Mouse (Mus musculus): ENCODE data around the gene Hyou1.
"Not testable (repeated sequence)": the region's sequence is repeated elsewhere in the genome, so short reads cannot be mapped to it uniquely, and the experiment has no call there.

Gene Hyou1

GRCm38 (mm10) chr9:44405011-44405410 lies 25.7 kb downstream of the Hyou1 start:
- DNase-seq (ENCODE audit: low read depth, low spot score): no peak

GRCm38 (mm10) chr9:44406906-44407751 lies 27.8 kb downstream of the Hyou1 start, which contains the start of the genes Rps25 and Trappc4:
Gene Rps25, plus strand, starts transcription at chr9:44407139.
Gene Trappc4, minus strand, starts transcription at chr9:44407600.
- DNase-seq (ENCODE audit: low read depth, low spot score): peak; percentile 87

- DNase-seq (ENCODE audit: low read depth, low spot score): no peak
Observed at GRCm38 (mm10) chr9:44407752-44408097, 28.4 kb downstream of the Hyou1 start.

- DNase-seq (ENCODE audit: low read depth, low spot score): not testable (repeated sequence)
Observed at GRCm38 (mm10) chr9:44408693-44409092, 29.4 kb downstream of the Hyou1 start.

GRCm38 (mm10) chr9:44410647-44411336 lies 31.5 kb downstream of the Hyou1 start:
- no peak for DNase-seq (ENCODE audit: low read depth, low spot score)

- no peak for DNase-seq (ENCODE audit: low read depth, low spot score)
Observed at GRCm38 (mm10) chr9:44411601-44412130, 32.4 kb downstream of the Hyou1 start.

GRCm38 (mm10) chr9:44412306-44412705 lies 33.0 kb downstream of the Hyou1 start:
- DNase-seq (ENCODE audit: low read depth, low spot score): no peak

GRCm38 (mm10) chr9:44412781-44413180 lies 33.5 kb downstream of the Hyou1 start:
- no peak for DNase-seq (ENCODE audit: low read depth, low spot score)

- no peak for DNase-seq (ENCODE audit: low read depth, low spot score)
Observed at GRCm38 (mm10) chr9:44417156-44417891, 38.0 kb downstream of the Hyou1 start.

GRCm38 (mm10) chr9:44417892-44418363 lies 38.6 kb downstream of the Hyou1 start:
- peak; percentile 91 for DNase-seq (ENCODE audit: low read depth, low spot score)

GRCm38 (mm10) chr9:44418519-44419385 lies 39.5 kb downstream of the Hyou1 start, which contains the start of gene Ccdc84:
Gene Ccdc84, minus strand, starts transcription at chr9:44418569.
- no peak for DNase-seq (ENCODE audit: low read depth, low spot score)

GRCm38 (mm10) chr9:44419730-44420129 lies 40.4 kb downstream of the Hyou1 start:
- DNase-seq (ENCODE audit: low read depth, low spot score): not testable (repeated sequence)

- DNase-seq (ENCODE audit: low read depth, low spot score): no peak
Observed at GRCm38 (mm10) chr9:44420280-44420898, 41.1 kb downstream of the Hyou1 start.

GRCm38 (mm10) chr9:44423576-44423975 lies 44.3 kb downstream of the Hyou1 start:
- DNase-seq (ENCODE audit: low read depth, low spot score): no peak

- DNase-seq (ENCODE audit: low read depth, low spot score): no peak
Observed at GRCm38 (mm10) chr9:44432577-44433185, 53.4 kb downstream of the Hyou1 start.

- DNase-seq (ENCODE audit: low read depth, low spot score): no peak
Observed at GRCm38 (mm10) chr9:44435747-44436146, 56.5 kb downstream of the Hyou1 start.

- no peak for DNase-seq (ENCODE audit: low read depth, low spot score)
Observed at GRCm38 (mm10) chr9:44440961-44441360, 61.7 kb downstream of the Hyou1 start, which contains the start of gene Foxr1. Gene Foxr1, minus strand, starts transcription at chr9:44441136.

All from skeletal muscle tissue, adult 2 months (tissue).